Mouse (Mus musculus) intestine, embryonic 16.5 days (tissue): ENCODE data around the gene Dop1a. TPM values are rescaled to one million over a fixed set of nuclear protein-coding genes. Genes with fewer than 3 reads are reported as not detected.

Source experiments
- ATAC-seq: fragments of 200-750 bp; cut with Nextera tagmentation; 2 replicates; pipeline ENCODE4 v1.8.0; 2017; ENCODE audit warnings: moderate TSS enrichment, moderate library complexity
- H3K27ac ChIP-seq: fragments of 300-500 bp; sonication (generic); 2 replicates; pipeline ENCODE4 v1.5.1; 2014; ENCODE audit warnings: mild to moderate bottlenecking, low read length
- H3K27me3 ChIP-seq: fragments of 300-500 bp; sonication (generic); replicated peaks from 2 replicates; pipeline ENCODE4 v1.6.1; 2014; ENCODE audit warnings: low read length, control low read depth, mixed read lengths; ENCODE audit not compliant: control insufficient read depth, insufficient read depth
- H3K36me3 ChIP-seq: fragments of 300-500 bp; sonication (generic); 2 replicates; pipeline ENCODE4 v1.6.1; 2014; ENCODE audit warnings: low read length, control low read depth; ENCODE audit not compliant: control insufficient read depth, insufficient read depth
- H3K4me1 ChIP-seq: fragments of 300-500 bp; sonication (generic); 2 replicates; pipeline ENCODE4 v1.6.1; 2014; ENCODE audit warnings: low read length, control low read depth, mixed read lengths; ENCODE audit not compliant: control insufficient read depth, insufficient read depth
- H3K4me2 ChIP-seq: fragments of 300-500 bp; sonication (generic); 2 replicates; pipeline ENCODE4 v1.6.1; 2014; ENCODE audit warnings: low read depth, low read length, control low read depth
- H3K4me3 ChIP-seq: fragments of 300-500 bp; sonication (generic); 2 replicates; pipeline ENCODE4 v1.5.1; 2014; ENCODE audit warnings: mild to moderate bottlenecking, low read length
- H3K9ac ChIP-seq: fragments of 300-500 bp; sonication (generic); 2 replicates; pipeline ENCODE4 v1.6.1; 2014; ENCODE audit warnings: low read depth, low read length
- H3K9me3 ChIP-seq: fragments of 300-500 bp; sonication (generic); 2 replicates; pipeline ENCODE4 v1.6.1; 2016; ENCODE audit warnings: low read length, control low read depth; ENCODE audit not compliant: control insufficient read depth
- WGBS: fragments of 180-500 bp; shearing (Covaris S2); extraction: QIAGEN DNeasy Blood & Tissue Kit; methylation state at CpG from one replicate; pipeline ENCODE4 v1.1.7; 2014; 5-methylcytosine and 5-hydroxymethylcytosine counted together
- polyA plus RNA-seq: library from polyadenylated mRNA; unstranded; fragments of >200 nt; fragmentation: Nextera tagmentation; extraction: Ambion mirVana; gene quantifications from 2 replicates; pipeline ENCODE4 v1.2.1, GENCODE M21; 2015

Gene Dop1a
- 9.9 and 10.5 TPM in 2 replicates for polyA plus RNA-seq

- under 1% methylated on average over 87 of the region's 93 CpGs for WGBS
- ATAC-seq: peak; percentile 95
- Histone ChIP-seq H3K9ac (peak within 1 kb of the TSS; percentile 95), H3K9me3 (no peaks in the 10 kb centered on the region), H3K4me1 (peaks cover 5% of the 10 kb centered on the region; the same call in 1 of the 2 replicates), H3K4me3 (peak within 1 kb of the TSS; percentile 87), H3K27ac (peak within 1 kb of the TSS; percentile 94), H3K4me2 (peak within 1 kb of the TSS; percentile 67), H3K27me3 (no peaks in the 10 kb centered on the region), H3K36me3 (no peaks in the 10 kb centered on the region)
Measured at GRCm38 (mm10) chr9:86466990-86467870, at the start of gene Dop1a. Dop1a (plus strand) TSS chr9:86467154.

GRCm38 (mm10) chr9:86417971-86418370 lies 49.0 kb upstream of the Dop1a start:
- Histone ChIP-seq H3K4me2 (no peak overlapping the region), H3K4me1 (no peaks in the 10 kb centered on the region), H3K9ac (no peak overlapping the region), H3K9me3 (no peaks in the 10 kb centered on the region), H3K36me3 (no peaks in the 10 kb centered on the region), H3K27me3 (no peaks in the 10 kb centered on the region), H3K27ac (no peak overlapping the region), H3K4me3 (no peak overlapping the region)
- 93% methylated on average over 1 of the region's 1 CpGs for WGBS
- ATAC-seq: no peak

GRCm38 (mm10) chr9:86419366-86419765 lies 47.6 kb upstream of the Dop1a start:
- Histone ChIP-seq H3K4me1 (no peaks in the 10 kb centered on the region), H3K4me3 (no peak overlapping the region), H3K9me3 (no peaks in the 10 kb centered on the region), H3K9ac (no peak overlapping the region), H3K36me3 (no peaks in the 10 kb centered on the region), H3K4me2 (no peak overlapping the region), H3K27ac (no peak overlapping the region), H3K27me3 (no peaks in the 10 kb centered on the region)
- ATAC-seq: no peak
- WGBS: 75% methylated on average over 6 of the region's 6 CpGs

- 74% methylated on average over 4 of the region's 4 CpGs for WGBS
- Histone ChIP-seq H3K4me3 (no peak overlapping the region), H3K4me1 (no peaks in the 10 kb centered on the region), H3K9me3 (no peaks in the 10 kb centered on the region), H3K27ac (no peak overlapping the region), H3K36me3 (no peaks in the 10 kb centered on the region), H3K4me2 (no peak overlapping the region), H3K27me3 (no peaks in the 10 kb centered on the region), H3K9ac (no peak overlapping the region)
- ATAC-seq: no peak
Measured at GRCm38 (mm10) chr9:86423331-86423730, 43.6 kb upstream of the Dop1a start.

- no peaks in the 10 kb centered on the region for H3K27me3 ChIP-seq
- 93% methylated on average over 3 of the region's 3 CpGs for WGBS
- H3K9me3 ChIP-seq: no peaks in the 10 kb centered on the region
- H3K9ac ChIP-seq: no peak overlapping the region
- H3K36me3 ChIP-seq: no peaks in the 10 kb centered on the region
- ATAC-seq: no peak
- H3K4me3 ChIP-seq: no peak overlapping the region
- no peak overlapping the region for H3K27ac ChIP-seq
- H3K4me2 ChIP-seq: no peak overlapping the region
- no peaks in the 10 kb centered on the region for H3K4me1 ChIP-seq
Measured at GRCm38 (mm10) chr9:86435510-86435909, 31.4 kb upstream of the Dop1a start.

- H3K27ac ChIP-seq: no peak overlapping the region
- WGBS: 94% methylated on average over 8 of the region's 8 CpGs
Measured at GRCm38 (mm10) chr9:86436608-86437007, 30.3 kb upstream of the Dop1a start.

GRCm38 (mm10) chr9:86438337-86439009 lies 28.5 kb upstream of the Dop1a start:
- Histone ChIP-seq H3K36me3 (no peaks in the 10 kb centered on the region), H3K9me3 (no peaks in the 10 kb centered on the region), H3K4me1 (no peaks in the 10 kb centered on the region), H3K27me3 (no peaks in the 10 kb centered on the region), H3K27ac (no peak overlapping the region), H3K4me2 (no peak overlapping the region), H3K9ac (no peak overlapping the region), H3K4me3 (no peak overlapping the region)
- ATAC-seq: no peak
- 74% methylated on average over 11 of the region's 11 CpGs for WGBS

More at GRCm38 (mm10) chr9:86436608-86437007, 30.3 kb upstream of the Dop1a start:
- Histone ChIP-seq H3K9ac (no peak overlapping the region), H3K9me3 (no peaks in the 10 kb centered on the region), H3K36me3 (no peaks in the 10 kb centered on the region), H3K4me1 (no peaks in the 10 kb centered on the region), H3K4me2 (no peak overlapping the region), H3K4me3 (no peak overlapping the region), H3K27me3 (no peaks in the 10 kb centered on the region)
- no peak for ATAC-seq

- no peak overlapping the region for H3K4me3 ChIP-seq
- no peaks in the 10 kb centered on the region for H3K27me3 ChIP-seq
- H3K36me3 ChIP-seq: no peaks in the 10 kb centered on the region
- H3K9ac ChIP-seq: no peak overlapping the region
- ATAC-seq: peak; percentile 95
- no peaks in the 10 kb centered on the region for H3K4me1 ChIP-seq
- H3K4me2 ChIP-seq: no peak overlapping the region
- no peak overlapping the region for H3K27ac ChIP-seq
- peaks cover 7% of the 10 kb centered on the region; the same call in 1 of the 2 replicates for H3K9me3 ChIP-seq
- 51% methylated on average over 4 of the region's 4 CpGs for WGBS
Measured at GRCm38 (mm10) chr9:86442248-86442647, 24.7 kb upstream of the Dop1a start.

- peaks cover 7% of the 10 kb centered on the region; the same call in 1 of the 2 replicates for H3K9me3 ChIP-seq
- ATAC-seq: no peak
- no peak overlapping the region for H3K4me2 ChIP-seq
- no peak overlapping the region for H3K9ac ChIP-seq
- peaks cover 3% of the 10 kb centered on the region for H3K4me1 ChIP-seq
- no peaks in the 10 kb centered on the region for H3K27me3 ChIP-seq
- H3K36me3 ChIP-seq: no peaks in the 10 kb centered on the region
- no peak overlapping the region for H3K4me3 ChIP-seq
- WGBS: 87% methylated on average over 7 of the region's 7 CpGs
- H3K27ac ChIP-seq: no peak overlapping the region
Measured at GRCm38 (mm10) chr9:86446847-86447246, 20.1 kb upstream of the Dop1a start.
